Mouse (Mus musculus): ENCODE results near the gene Azgp1. TPM values are rescaled to one million over a fixed set of nuclear protein-coding genes. Genes with fewer than 3 reads are reported as not detected.

Gene Azgp1
- total and polyA plus RNA-seq, 3 experiments, result not detected

- dilution Hi-C loops (cut with MboI; ENCODE audit: extremely low pct_ligation_motif_present, extremely low pct_unique_long_range_greater_than_20kb, low sequenced_read_pairs) (no loop called here), in situ Hi-C loops (cut with MboI; ENCODE audit: low pct_ligation_motif_present, low pct_unique_long_range_greater_than_20kb, low sequenced_read_pairs) (loop anchor here (10.0 kb wide), 1 partner anchor 162 kb away; no protein-coding TSS in a partner anchor)
- Histone ChIP-seq H3K4me2 (ENCODE audit: insufficient read depth, low read depth, poor library complexity, severe bottlenecking) (no peak overlapping the region), H3K9ac (ENCODE audit: insufficient read depth, low read depth) (no peak overlapping the region), H3K79me2 (replicated peaks; ENCODE audit: control insufficient read depth, extremely low read depth, insufficient read depth, poor library complexity, severe bottlenecking) (no peaks in the 10 kb centered on the region), H3K9me3 (replicated peaks; ENCODE audit: low read length) (peaks cover 3% of the 10 kb centered on the region), H3K27ac (ENCODE audit: insufficient read depth, low read depth) (no peak overlapping the region), H3K27me3 (replicated peaks) (peaks cover 11% of the 10 kb centered on the region), H3K36me3 (replicated peaks in 1 of 2; ENCODE audit: control insufficient read depth in 1 of 2, insufficient read depth in 1 of 2, low read length in 1 of 2) (no peaks in the 10 kb centered on the region), H3K4me3 (replicated peaks in 1 of 3; ENCODE audit: low read depth in 2 of 3, low read length in 2 of 3, poor library complexity in 1 of 3) (no peak overlapping the region), H3K4me1 (ENCODE audit: control insufficient read depth in 1 of 2, insufficient read depth in 2 of 2) (peaks cover 0 to under 1% of the 10 kb centered on the region in 2 experiments; a peak in 2 of 4 replicates)
- TF ChIP-seq ZMIZ1 (IDR thresholded peaks at IDR 0.05; ENCODE audit: low read depth, low read length) (no peak), ZC3H11A (IDR thresholded peaks at IDR 0.05; ENCODE audit: low read depth, low read length) (no peak), NRF1 (IDR thresholded peaks at IDR 0.05; ENCODE audit: low read depth, low read length) (no peak), MYC (IDR thresholded peaks at IDR 0.05; ENCODE audit: low read depth, low read length) (no peak), KAT2A (IDR thresholded peaks at IDR 0.05; ENCODE audit: insufficient replicate concordance, low read length) (no peak), CHD1 (IDR thresholded peaks at IDR 0.05; ENCODE audit: low read depth, low read length) (no peak), ETS1 (conservative IDR thresholded peaks at IDR 0.05; ENCODE audit: low read depth, low read length) (no peak), RAD21 (IDR thresholded peaks at IDR 0.05; ENCODE audit: low read depth, low read length) (no peak), ZNF384 (IDR thresholded peaks at IDR 0.05; ENCODE audit: low read depth, low read length) (no peak), PAX5 (IDR thresholded peaks at IDR 0.05; ENCODE audit: low read length) (no peak), MAFK (IDR thresholded peaks at IDR 0.05; ENCODE audit: insufficient replicate concordance, low read length) (no peak)
- no peak for DNase-seq (ENCODE audit: extremely low read depth)
Observed at GRCm38 (mm10) chr5:137956404-137956803, 24.9 kb upstream of the Azgp1 start.

GRCm38 (mm10) chr5:137962945-137963344 lies 18.4 kb upstream of the Azgp1 start, which contains the start of gene Gjc3:
TSS of gene Gjc3 (minus strand) at chr5:137963098.
- Histone ChIP-seq H3K27ac (ENCODE audit: insufficient read depth, low read depth) (no peak within 1 kb of the TSS), H3K4me3 (replicated peaks in 1 of 3; ENCODE audit: low read depth in 2 of 3, low read length in 2 of 3, poor library complexity in 1 of 3) (no peak within 1 kb of the TSS), H3K9me3 (replicated peaks; ENCODE audit: low read length) (peaks cover 3% of the 10 kb centered on the region), H3K4me1 (ENCODE audit: control insufficient read depth in 1 of 2, insufficient read depth in 2 of 2) (no peaks in the 10 kb centered on the region), H3K36me3 (replicated peaks in 1 of 2; ENCODE audit: control insufficient read depth in 1 of 2, insufficient read depth in 1 of 2, low read length in 1 of 2) (no peaks in the 10 kb centered on the region), H3K79me2 (replicated peaks; ENCODE audit: control insufficient read depth, extremely low read depth, insufficient read depth, poor library complexity, severe bottlenecking) (no peaks in the 10 kb centered on the region), H3K4me2 (ENCODE audit: insufficient read depth, low read depth, poor library complexity, severe bottlenecking) (no peak within 1 kb of the TSS), H3K27me3 (replicated peaks) (peaks cover 24% of the 10 kb centered on the region), H3K9ac (ENCODE audit: insufficient read depth, low read depth) (no peak within 1 kb of the TSS)
- in situ Hi-C loops (cut with MboI; ENCODE audit: low pct_ligation_motif_present, low pct_unique_long_range_greater_than_20kb, low sequenced_read_pairs) (no loop called here), dilution Hi-C loops (cut with MboI; ENCODE audit: extremely low pct_ligation_motif_present, extremely low pct_unique_long_range_greater_than_20kb, low sequenced_read_pairs) (no loop called here)
- no peak for DNase-seq (ENCODE audit: extremely low read depth)
- no peak for TF ChIP-seq TBP (conservative IDR thresholded peaks at IDR 0.05; ENCODE audit: low read depth, low read length)
- TF ChIP-seq USF1 (IDR thresholded peaks at IDR 0.05; ENCODE audit: low read depth, low read length), result no peak
- no peak for TF ChIP-seq CHD2 (IDR thresholded peaks at IDR 0.05; ENCODE audit: low read length)
- TF ChIP-seq KAT2A (IDR thresholded peaks at IDR 0.05; ENCODE audit: insufficient replicate concordance, low read length), result no peak
- no peak for TF ChIP-seq SMC3 (IDR thresholded peaks at IDR 0.05; ENCODE audit: low read depth, low read length)
- no peak for TF ChIP-seq EP300 (IDR thresholded peaks at IDR 0.05; ENCODE audit: low read length)
- no peak for TF ChIP-seq ETS1 (conservative IDR thresholded peaks at IDR 0.05; ENCODE audit: low read depth, low read length)
- TF ChIP-seq ZKSCAN1 (IDR thresholded peaks at IDR 0.05; ENCODE audit: borderline replicate concordance, low read depth, low read length), result no peak
- TF ChIP-seq PAX5 (IDR thresholded peaks at IDR 0.05; ENCODE audit: low read length), result no peak
- no peak for TF ChIP-seq MAX (IDR thresholded peaks at IDR 0.05; ENCODE audit: low read length)
- no peak for TF ChIP-seq IRF4 (IDR thresholded peaks at IDR 0.05; ENCODE audit: low read depth, low read length)
- TF ChIP-seq RCOR1 (conservative IDR thresholded peaks at IDR 0.05; ENCODE audit: low read depth, low read length), result no peak
- no peak for TF ChIP-seq BHLHE40 (IDR thresholded peaks at IDR 0.05; ENCODE audit: low read depth, low read length)
- TF ChIP-seq NRF1 (IDR thresholded peaks at IDR 0.05; ENCODE audit: low read depth, low read length), result no peak
- no peak for TF ChIP-seq POLR2AphosphoS2 (IDR thresholded peaks at IDR 0.05; ENCODE audit: low read depth, low read length)

Data from CH12.LX (cell line).